Mouse (Mus musculus) neutrophil, adult 65 days (primary cell): ENCODE results near the gene Btbd8. TPM values are rescaled to one million over a fixed set of nuclear protein-coding genes. Genes with fewer than 3 reads are reported as not detected.

Experiments
- total RNA-seq: library from RNA; stranded (reverse); gene quantifications from 2 replicates; pipeline ENCODE4 v1.2.4, GENCODE M21; 2023

Gene Btbd8
- total RNA-seq: 2.9 and 4.4 TPM in 2 replicates

GRCm38 (mm10) chr5:107437464-107438281, at the start of gene Btbd8:
Btbd8 (plus strand) TSS chr5:107437997.

DNA sequence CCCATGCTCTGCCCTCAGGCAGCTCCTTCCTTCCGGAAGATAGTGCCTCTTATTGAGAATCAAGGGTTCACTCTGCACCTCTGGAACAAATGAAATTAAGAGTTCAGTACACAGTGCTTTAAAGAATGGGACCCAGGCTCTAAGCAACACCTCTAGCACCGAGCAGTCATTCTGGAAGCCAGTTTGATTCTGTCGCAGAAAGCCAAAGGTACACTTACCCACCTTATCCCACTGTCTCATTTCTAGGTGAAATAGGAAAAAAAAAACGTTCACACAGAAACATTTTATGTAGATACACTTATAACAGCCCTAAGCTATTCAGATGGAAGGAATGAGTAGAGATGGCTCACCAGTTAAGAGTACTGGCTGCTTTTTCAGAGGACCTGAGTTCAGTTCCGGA, 35.4 kb upstream of the Btbd8 start, which contains the start of gene Ephx4:
Ephx4 (plus strand) TSS at position 301 of the 400 bp plus-strand sequence.

GRCm38 (mm10) chr5:107431249-107431648, 6.5 kb upstream of the Btbd8 start, which contains the start of gene Lpcat2b:
Lpcat2b (plus strand) TSS chr5:107431549.

GRCm38 (mm10) chr5:107507321-107507720, 69.5 kb downstream of the Btbd8 start, which contains the start of gene Gm42669:
Gm42669 (plus strand) TSS chr5:107507621.

DNA sequence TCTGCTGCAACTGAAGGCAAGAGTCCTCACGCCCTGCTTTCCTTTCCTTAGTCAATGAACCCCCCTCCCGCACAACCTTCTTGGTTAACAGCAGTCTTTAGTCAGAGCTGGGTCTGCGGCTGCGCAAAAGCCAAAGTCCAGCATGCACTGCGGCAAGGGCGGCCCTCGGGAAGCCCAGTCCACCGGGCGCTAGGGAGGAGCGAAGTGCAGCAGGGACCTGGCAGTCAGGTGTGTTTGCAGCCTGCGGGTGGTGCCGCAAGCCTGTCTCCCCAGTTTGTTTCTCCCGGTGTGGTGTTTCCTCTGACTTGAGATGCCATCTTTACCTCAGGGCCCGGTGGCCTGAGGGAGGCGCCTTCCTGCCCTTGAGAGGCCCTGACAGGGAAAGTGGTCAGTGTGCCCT, 96.8 kb downstream of the Btbd8 start, which contains the start of gene 1700028K03Rik:
1700028K03Rik (plus strand) TSS at position 129 of the 400 bp plus-strand sequence.

Other genes with a start within 250 kb of the Btbd8 start
- gene Tgfbr3, start 148.4 kb upstream of the Btbd8 start, total RNA-seq: 1.2 and 1.3 TPM in 2 replicates
- gene Brdt, start 106.8 kb upstream of the Btbd8 start, total RNA-seq: 0.27 and 0.38 TPM in 2 replicates
- gene Ephx4, start 35.3 kb upstream of the Btbd8 start, total RNA-seq: not detected in 2 replicates
- not detected in 2 replicates for gene Lpcat2b, start 6.4 kb upstream of the Btbd8 start, total RNA-seq
- gene Gm42669, start 69.6 kb downstream of the Btbd8 start, total RNA-seq: not detected in 2 replicates
- not detected in 2 replicates for gene 1700028K03Rik, start 96.7 kb downstream of the Btbd8 start, total RNA-seq
- 4.4 and 6.8 TPM in 2 replicates for gene Rpap2, start 159.4 kb downstream of the Btbd8 start, total RNA-seq
- 1.5 and 1.8 TPM in 2 replicates for gene Glmn, start 159.9 kb downstream of the Btbd8 start, total RNA-seq